Mouse (Mus musculus): ENCODE measurements around the gene Zswim4. TPM values are rescaled to one million over a fixed set of nuclear protein-coding genes. Genes with fewer than 3 reads are reported as not detected.

The Zswim4 gene
- polyA plus RNA-seq, 1 experiment from 2014 or later: 47.4 TPM

GRCm38 (mm10) chr8:84249257-84250170 is 12.7 kb upstream of the Zswim4 start, which contains the start of gene D8Ertd738e:
Gene D8Ertd738e (minus strand): TSS chr8:84249719.
- 4% methylated on average over 52 of the region's 52 CpGs for WGBS

DNA sequence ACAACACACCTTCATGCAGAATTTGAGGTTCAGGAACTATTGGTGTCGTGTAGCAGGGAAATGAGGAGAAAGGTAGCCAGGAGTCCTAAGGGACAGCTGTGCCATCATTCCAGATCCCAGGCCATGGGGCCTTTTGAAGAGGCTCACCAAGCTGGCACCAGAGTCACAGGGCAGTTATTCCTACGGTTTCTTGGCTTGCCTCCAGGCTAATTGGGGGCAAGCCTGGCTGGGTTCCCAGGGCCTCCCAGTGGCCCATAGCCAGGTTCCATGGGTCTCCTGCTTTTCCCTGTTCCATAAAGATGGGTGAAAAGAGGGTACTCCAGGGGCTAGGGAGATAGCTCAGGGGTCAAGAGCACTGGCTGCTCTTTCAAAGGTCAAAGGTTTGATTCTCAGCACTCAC is 5.0 kb upstream of the Zswim4 start:
- Histone ChIP-seq H3K27me3 (no peaks in the 10 kb centered on the region), H3K4me2 (replicated peaks) (no peak overlapping the region), H3K36me3 (peaks cover 40% of the 10 kb centered on the region), H3K4me1 (replicated peaks) (peaks cover 8% of the 10 kb centered on the region), H3K4me3 (replicated peaks) (no peak overlapping the region), H3K9me3 (no peaks in the 10 kb centered on the region), H3K9ac (replicated peaks) (no peak overlapping the region; the same call in 1 of the 2 replicates), H3K27ac (no peak overlapping the region)
- WGBS: 84% methylated on average over 2 of the region's 2 CpGs
- ATAC-seq: no peak

More at GRCm38 (mm10) chr8:84249257-84250170, 12.7 kb upstream of the Zswim4 start, which contains the start of gene D8Ertd738e:
- Histone ChIP-seq H3K4me3 (replicated peaks) (peak within 1 kb of the TSS; percentile 91), H3K36me3 (peaks cover 74% of the 10 kb centered on the region), H3K4me2 (replicated peaks) (peak within 1 kb of the TSS; percentile 92), H3K27me3 (no peaks in the 10 kb centered on the region), H3K9me3 (no peaks in the 10 kb centered on the region), H3K4me1 (replicated peaks) (peaks cover 17% of the 10 kb centered on the region), H3K27ac (peak within 1 kb of the TSS; percentile 76), H3K9ac (replicated peaks) (peak within 1 kb of the TSS; percentile 88)
- peak; percentile 95 for ATAC-seq

GRCm38 (mm10) chr8:84241167-84241566 is 4.3 kb upstream of the Zswim4 start:
- Histone ChIP-seq H3K4me1 (replicated peaks) (peaks cover 9% of the 10 kb centered on the region), H3K4me2 (replicated peaks) (no peak overlapping the region), H3K27me3 (no peaks in the 10 kb centered on the region), H3K27ac (no peak overlapping the region), H3K9me3 (no peaks in the 10 kb centered on the region), H3K9ac (replicated peaks) (no peak overlapping the region), H3K36me3 (peaks cover 34% of the 10 kb centered on the region), H3K4me3 (replicated peaks) (no peak overlapping the region)
- 68% methylated on average over 6 of the region's 6 CpGs for WGBS
- ATAC-seq: no peak

- WGBS: 18% methylated on average over 19 of the region's 19 CpGs
- peak overlapping the region; percentile 91 for H3K27ac ChIP-seq
- H3K9ac ChIP-seq (replicated peaks): peak overlapping the region; percentile 71
- H3K9me3 ChIP-seq: no peaks in the 10 kb centered on the region
- H3K36me3 ChIP-seq: peaks cover 25% of the 10 kb centered on the region
- H3K27me3 ChIP-seq: no peaks in the 10 kb centered on the region
- H3K4me1 ChIP-seq (replicated peaks): peaks cover 42% of the 10 kb centered on the region
- peak overlapping the region; percentile 81 for H3K4me3 ChIP-seq (replicated peaks)
- ATAC-seq: peak; percentile 3
- peak overlapping the region; percentile 72 for H3K4me2 ChIP-seq (replicated peaks)
Measured at GRCm38 (mm10) chr8:84237542-84238229, 831 bp upstream of the Zswim4 start.

GRCm38 (mm10) chr8:84236410-84236997 is 351 bp downstream of the Zswim4 start:
- H3K9me3 ChIP-seq: no peaks in the 10 kb centered on the region
- H3K36me3 ChIP-seq: peaks cover 35% of the 10 kb centered on the region
- H3K27me3 ChIP-seq: no peaks in the 10 kb centered on the region
- H3K27ac ChIP-seq: peak overlapping the region; percentile 74
- H3K4me3 ChIP-seq (replicated peaks): peak overlapping the region; percentile 81
- H3K4me1 ChIP-seq (replicated peaks): peaks cover 47% of the 10 kb centered on the region
- H3K9ac ChIP-seq (replicated peaks): peak overlapping the region; percentile 99
- peak; percentile 51 for ATAC-seq
- WGBS: under 1% methylated on average over 30 of the region's 30 CpGs
- H3K4me2 ChIP-seq (replicated peaks): peak overlapping the region; percentile 93

DNA sequence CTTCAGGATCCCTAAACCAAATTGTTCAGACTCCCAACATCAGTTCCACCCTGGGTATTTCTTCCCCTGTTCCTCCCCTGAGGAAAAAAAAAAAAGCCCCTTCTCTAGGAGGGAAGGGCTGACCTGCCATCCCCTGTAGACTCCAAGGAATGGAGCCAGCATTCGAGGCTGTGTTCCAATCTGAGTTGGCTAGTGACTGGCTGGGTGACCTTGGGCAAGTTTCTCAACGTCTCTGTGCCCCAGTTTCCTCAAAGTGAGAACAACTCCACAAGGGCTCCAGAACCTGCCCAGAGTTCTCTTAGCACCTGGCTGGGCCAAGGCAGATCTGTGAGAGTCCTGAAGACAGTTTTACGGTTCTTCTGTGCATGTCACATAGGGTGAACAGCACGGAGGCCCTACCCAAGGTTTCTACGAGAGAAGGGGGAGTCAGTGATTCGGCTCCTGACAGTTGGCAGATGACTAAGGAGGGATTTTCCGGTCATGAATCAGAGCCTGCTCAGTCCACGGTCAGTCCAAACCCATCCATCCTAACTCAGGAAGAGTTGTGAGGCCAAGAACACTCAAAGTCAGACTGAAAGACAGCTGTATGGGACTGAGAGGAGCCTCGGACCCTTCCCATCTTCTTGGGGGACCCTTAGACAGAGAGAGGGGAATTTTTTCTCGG is 977 bp downstream of the Zswim4 start:
- peaks cover 41% of the 10 kb centered on the region for H3K36me3 ChIP-seq
- WGBS: 36% methylated on average over 10 of the region's 10 CpGs

DNA sequence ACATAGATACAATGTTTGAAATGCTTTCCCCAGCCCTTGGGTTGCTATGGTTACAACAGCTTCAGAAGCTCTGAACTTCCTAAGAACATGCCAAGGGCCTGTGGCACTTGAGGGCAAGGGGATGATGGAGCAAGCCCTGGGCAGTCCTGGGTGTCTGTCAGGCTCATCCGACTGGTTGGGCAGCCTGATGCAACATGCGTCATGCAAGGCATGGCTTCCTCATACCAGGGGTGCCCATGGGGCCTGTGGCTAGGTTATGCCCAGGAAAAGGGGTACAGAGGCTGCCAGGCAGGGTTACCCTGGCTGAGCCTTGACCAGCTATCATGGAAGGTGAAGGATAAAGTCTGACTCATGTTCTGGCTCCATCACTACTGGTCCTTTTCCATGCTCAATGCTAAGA is 3.8 kb downstream of the Zswim4 start:
- no peak overlapping the region for H3K4me3 ChIP-seq (replicated peaks)
- H3K27ac ChIP-seq: no peak overlapping the region
- ATAC-seq: no peak
- no peak overlapping the region for H3K4me2 ChIP-seq (replicated peaks)
- peaks cover 69% of the 10 kb centered on the region for H3K36me3 ChIP-seq
- WGBS: 84% methylated on average over 2 of the region's 2 CpGs
- H3K9ac ChIP-seq (replicated peaks): 0 out of 2 replicates have a peak overlapping the region, but pooled peaks have one; percentile 28
- peaks cover 45% of the 10 kb centered on the region for H3K4me1 ChIP-seq (replicated peaks)
- H3K27me3 ChIP-seq: no peaks in the 10 kb centered on the region
- no peaks in the 10 kb centered on the region for H3K9me3 ChIP-seq

More for the DNA sequence above, 977 bp downstream of the Zswim4 start:
- H3K27ac ChIP-seq: peak overlapping the region; percentile 74
- ATAC-seq: no peak
- no peaks in the 10 kb centered on the region for H3K9me3 ChIP-seq
- peaks cover 47% of the 10 kb centered on the region for H3K4me1 ChIP-seq (replicated peaks)
- peak overlapping the region; percentile 99 for H3K9ac ChIP-seq (replicated peaks)
- H3K4me3 ChIP-seq (replicated peaks): peak overlapping the region; percentile 81
- peak overlapping the region; percentile 93 for H3K4me2 ChIP-seq (replicated peaks)
- no peaks in the 10 kb centered on the region for H3K27me3 ChIP-seq

DNA sequence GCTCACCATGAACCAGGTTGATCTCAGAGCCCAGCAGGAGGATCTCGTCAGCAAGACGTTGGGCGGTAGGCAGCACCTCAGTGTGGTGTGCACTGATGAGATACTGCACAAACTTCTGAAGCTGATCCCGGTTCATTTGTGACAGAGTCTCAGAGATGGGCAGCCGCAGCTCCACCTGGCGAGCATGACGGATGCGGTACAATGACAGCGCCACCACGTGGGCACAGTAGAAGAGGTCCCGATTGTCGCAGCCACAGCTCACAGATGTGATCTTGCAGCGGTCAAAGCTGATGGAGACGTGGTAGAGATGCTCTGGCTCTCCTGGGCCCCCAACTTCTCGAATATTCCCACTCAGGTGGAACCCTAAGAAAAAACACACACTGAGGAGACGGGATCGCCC is 6.1 kb downstream of the Zswim4 start:
- no peaks in the 10 kb centered on the region for H3K9me3 ChIP-seq
- no peak overlapping the region for H3K4me2 ChIP-seq (replicated peaks)
- no peak overlapping the region for H3K4me3 ChIP-seq (replicated peaks)
- WGBS: 79% methylated on average over 17 of the region's 17 CpGs
- ATAC-seq: 0 out of 2 replicates have a peak, but pooled peaks have one; percentile 21
- no peak overlapping the region for H3K9ac ChIP-seq (replicated peaks)
- H3K4me1 ChIP-seq (replicated peaks): peaks cover 34% of the 10 kb centered on the region
- H3K27me3 ChIP-seq: no peaks in the 10 kb centered on the region
- H3K27ac ChIP-seq: no peak overlapping the region
- peaks cover 92% of the 10 kb centered on the region for H3K36me3 ChIP-seq

DNA sequence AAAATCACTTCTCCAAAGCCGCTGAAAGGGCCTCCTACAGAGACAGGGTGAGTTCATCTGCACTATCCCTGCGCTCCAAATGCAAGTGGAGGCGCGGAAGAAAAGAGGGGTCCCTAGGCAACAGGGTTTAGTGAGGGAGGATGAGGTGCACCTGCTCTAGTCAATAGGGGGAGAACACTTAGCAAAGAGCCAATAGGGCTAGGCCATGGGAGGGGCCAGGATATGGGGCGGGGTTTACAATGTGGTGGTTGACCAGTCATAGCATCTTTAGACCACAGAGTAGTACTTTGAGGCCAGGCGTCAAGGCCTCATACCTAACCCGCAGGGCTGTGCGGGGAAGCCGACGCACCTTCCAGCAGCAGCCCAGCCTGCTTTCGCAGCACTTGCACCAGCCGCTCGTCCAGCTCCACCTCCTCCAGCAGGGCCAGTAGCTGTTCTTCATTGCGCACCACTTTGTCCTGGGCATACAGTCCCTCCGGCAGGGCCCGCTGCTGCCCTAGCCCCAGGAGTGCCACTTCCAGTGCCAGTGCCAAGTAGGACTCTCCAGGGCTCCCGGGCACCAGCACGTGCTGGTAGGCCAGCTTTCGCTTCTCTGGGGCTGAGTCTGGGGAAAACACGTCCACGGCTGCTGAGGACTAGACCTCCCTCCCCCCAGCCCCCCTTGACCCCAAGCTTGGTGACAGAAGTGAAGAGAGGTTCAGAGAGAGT is 13.4 kb downstream of the Zswim4 start:
- H3K9ac ChIP-seq (replicated peaks): no peak overlapping the region
- no peak overlapping the region for H3K4me2 ChIP-seq (replicated peaks)
- no peaks in the 10 kb centered on the region for H3K27me3 ChIP-seq
- H3K36me3 ChIP-seq: peaks cover 98% of the 10 kb centered on the region
- 77% methylated on average over 21 of the region's 21 CpGs for WGBS
- ATAC-seq: peak; percentile 30; the same call in 1 of the 2 replicates
- no peak overlapping the region for H3K4me3 ChIP-seq (replicated peaks)
- no peak overlapping the region for H3K27ac ChIP-seq
- no peaks in the 10 kb centered on the region for H3K9me3 ChIP-seq
- H3K4me1 ChIP-seq (replicated peaks): no peaks in the 10 kb centered on the region

DNA sequence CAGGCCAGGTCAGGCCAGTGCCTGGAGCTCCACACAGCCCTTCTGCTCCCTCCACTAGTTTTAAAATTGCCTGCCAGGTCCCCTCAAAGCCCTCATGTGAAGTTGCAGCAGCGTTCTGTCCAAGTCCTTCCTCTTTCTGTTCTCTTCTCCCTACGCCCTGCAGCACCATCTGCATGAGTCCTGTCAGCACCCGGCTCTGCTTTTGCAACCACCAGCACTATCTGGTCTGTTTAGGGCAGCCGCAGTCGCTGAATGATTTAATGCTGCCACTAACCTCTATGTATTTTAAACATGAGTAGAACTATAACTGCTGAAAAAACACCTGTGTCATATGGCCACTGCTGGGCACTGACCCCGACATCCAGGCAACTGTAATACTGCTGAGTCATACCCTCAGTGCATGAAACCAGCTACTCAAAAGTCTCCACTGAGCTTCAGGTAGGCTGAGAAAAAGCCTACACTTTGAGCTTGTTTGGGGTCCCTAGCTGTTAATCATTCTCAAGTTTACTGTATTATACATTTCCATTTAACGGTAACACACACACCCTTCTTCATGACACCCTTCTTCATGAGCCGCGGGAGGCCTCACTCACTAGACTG is 14.2 kb downstream of the Zswim4 start:
- H3K9ac ChIP-seq (replicated peaks): no peak overlapping the region
- H3K36me3 ChIP-seq: peaks cover 98% of the 10 kb centered on the region
- H3K9me3 ChIP-seq: no peaks in the 10 kb centered on the region
- no peak overlapping the region for H3K27ac ChIP-seq
- H3K4me2 ChIP-seq (replicated peaks): no peak overlapping the region
- ATAC-seq: no peak
- 97% methylated on average over 9 of the region's 9 CpGs for WGBS
- no peaks in the 10 kb centered on the region for H3K4me1 ChIP-seq (replicated peaks)
- no peaks in the 10 kb centered on the region for H3K27me3 ChIP-seq
- no peak overlapping the region for H3K4me3 ChIP-seq (replicated peaks)

All from midbrain, embryonic 13.5 days (tissue).